Mouse (Mus musculus) olfactory bulb, adult 2 months (tissue): Measurements from ENCODE around the gene H1fnt.

Experiments used
- CTCF ChIP-seq: fragments of 200-500 bp; IDR thresholded peaks from 2 replicates; pipeline ENCODE4 v1.5.1; 2012; ENCODE audit warnings: low read depth, mild to moderate bottlenecking, low read length, moderate library complexity; ENCODE audit not compliant: insufficient read depth
- POLR2A ChIP-seq: fragments of 200-500 bp; IDR thresholded peaks from 2 replicates; pipeline ENCODE4 v1.6.1; 2012; ENCODE audit warnings: mild to moderate bottlenecking, low read depth, low read length, moderate library complexity; ENCODE audit not compliant: insufficient read depth

DNA sequence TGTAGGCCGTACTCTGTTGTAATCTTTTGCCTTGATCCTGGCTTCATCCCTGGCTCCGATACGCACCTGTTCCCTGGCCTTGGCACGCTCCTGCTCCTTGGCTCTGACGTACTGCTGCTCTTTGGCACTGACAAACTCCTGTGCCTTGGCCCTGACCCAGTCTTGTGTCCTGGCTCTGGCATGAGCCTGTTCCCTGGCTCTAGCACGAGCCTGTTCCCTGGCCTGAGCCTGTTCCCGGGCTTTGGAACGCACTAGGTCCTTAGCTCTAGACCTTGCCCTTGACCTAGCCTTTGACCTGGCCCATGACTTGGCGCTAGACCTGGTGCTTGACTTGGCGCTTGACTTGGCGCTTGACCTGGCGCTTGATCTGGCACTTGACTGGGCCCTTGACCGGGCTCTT, 822 bp downstream of the H1fnt start:
- TF ChIP-seq CTCF (no peak), POLR2A (no peak)
